Comparison of ENCODE assay signal across 7 mouse cellular contexts in genomic region chr8:122296173-122297001, GRCm38 (mm10). TPM values are rescaled to one million over a fixed set of nuclear protein-coding genes. Genes with fewer than 3 reads are reported as not detected.
DNase-seq lines count a peak whose midpoint lies in the region; ATAC-seq lines count a peak whose summit lies in the region.

No protein-coding gene starts in this region.

- no peak overlapping the region for H3K4me3 ChIP-seq in kidney, embryonic 15.5 days (replicated peaks)
- no peak overlapping the region for H3K4me3 ChIP-seq in lung, embryonic 16.5 days (ENCODE audit: low read length)

- H3K27ac ChIP-seq in kidney, embryonic 15.5 days = peak overlapping the region; percentile 38
- 0 out of 2 replicates have a peak overlapping the region, but pooled peaks have one; percentile 8 for H3K27ac ChIP-seq in lung, embryonic 16.5 days (ENCODE audit: low read length)

- H3K9ac ChIP-seq in kidney, embryonic 15.5 days = 0 out of 2 replicates have a peak overlapping the region, but pooled peaks have one; percentile 19
- H3K9ac ChIP-seq in lung, embryonic 16.5 days (ENCODE audit: low read length) = peak overlapping the region; percentile 35; the same call in 1 of the 2 replicates

- peaks cover 70% of the 10 kb centered on the region for H3K4me1 ChIP-seq in kidney, embryonic 15.5 days
- peaks cover 33% of the 10 kb centered on the region for H3K4me1 ChIP-seq in lung, embryonic 16.5 days (replicated peaks; ENCODE audit: control insufficient read depth, insufficient read depth, low read length)

- peak; percentile 56 for ATAC-seq in granulocyte monocyte progenitor cell, adult 5-6 weeks (replicated peaks; ENCODE audit: poor library complexity, severe bottlenecking)
- no peak for ATAC-seq in kidney, embryonic 15.5 days (replicated peaks; ENCODE audit: low FRiP score)
- 0 out of 2 replicates have a peak, but pooled peaks have one; percentile 6 for ATAC-seq in lung, embryonic 16.5 days (ENCODE audit: low read depth)

- H3K4me2 ChIP-seq in kidney, embryonic 15.5 days = 0 out of 2 replicates have a peak overlapping the region, but pooled peaks have one; percentile 7
- H3K4me2 ChIP-seq in lung, embryonic 16.5 days (ENCODE audit: low read depth, low read length) = no peak overlapping the region

- DNase-seq in MN1 (ENCODE audit: low spot score) = peak; percentile 84
- peak; percentile 72 to 80 for DNase-seq in cerebellum, adult 18-20 months
- peak; percentile 60 to 77 for DNase-seq in urinary bladder, postnatal 36 days (ENCODE audit: low spot score in 2 of 2)
- no peak for DNase-seq in yolk sac, embryonic 10.5 days (ENCODE audit: low spot score)

- WGBS in kidney, embryonic 15.5 days = 40% methylated on average over 24 of the region's 24 CpGs
- WGBS in lung, embryonic 16.5 days = 23% methylated on average over 24 of the region's 24 CpGs

- no peaks in the 10 kb centered on the region for H3K36me3 ChIP-seq in kidney, embryonic 15.5 days
- H3K36me3 ChIP-seq in lung, embryonic 16.5 days (ENCODE audit: control insufficient read depth, insufficient read depth, low read length) = no peaks in the 10 kb centered on the region

- H3K9me3 ChIP-seq in kidney, embryonic 15.5 days (replicated peaks) = no peaks in the 10 kb centered on the region
- H3K9me3 ChIP-seq in lung, embryonic 16.5 days (ENCODE audit: control insufficient read depth, low read length) = no peaks in the 10 kb centered on the region

- no peaks in the 10 kb centered on the region for H3K27me3 ChIP-seq in kidney, embryonic 15.5 days
- no peaks in the 10 kb centered on the region for H3K27me3 ChIP-seq in lung, embryonic 16.5 days (ENCODE audit: control insufficient read depth, insufficient read depth, low read depth, low read length)

RNA-seq across cellular contexts. Expression of gene Zfpm1, which starts 14.4 kb away (rescaled TPM):
- 1.7 and 3.4 TPM in 2 replicates for total RNA-seq in granulocyte monocyte progenitor cell, adult 5-6 weeks (2014; fragmentation: Nextera tagmentation)
- total RNA-seq in granulocyte monocyte progenitor cell, adult 5-6 weeks (2017) = 5.5 and 7.9 TPM in 2 replicates
- polyA plus RNA-seq in kidney, embryonic 15.5 days (2015; fragmentation: Nextera tagmentation; extraction: Ambion mirVana) = 2.2 and 2.4 TPM in 2 replicates
- 0.82 and 1.2 TPM in 2 replicates for polyA plus RNA-seq in lung, embryonic 16.5 days (2015; fragmentation: Nextera tagmentation; extraction: Ambion mirVana)
